Mouse (Mus musculus) ovary, postnatal 14 days (tissue): ENCODE data around the gene Wdr5b.
A peak's percentile ranks its signal among the peaks of the same experiment; 100 is the strongest.

Source experiments
- DNase-seq: peaks from one replicate; pipeline ENCODE4 v3.0.0; 2022; ENCODE audit warnings: low spot score

Wdr5b gene

DNA sequence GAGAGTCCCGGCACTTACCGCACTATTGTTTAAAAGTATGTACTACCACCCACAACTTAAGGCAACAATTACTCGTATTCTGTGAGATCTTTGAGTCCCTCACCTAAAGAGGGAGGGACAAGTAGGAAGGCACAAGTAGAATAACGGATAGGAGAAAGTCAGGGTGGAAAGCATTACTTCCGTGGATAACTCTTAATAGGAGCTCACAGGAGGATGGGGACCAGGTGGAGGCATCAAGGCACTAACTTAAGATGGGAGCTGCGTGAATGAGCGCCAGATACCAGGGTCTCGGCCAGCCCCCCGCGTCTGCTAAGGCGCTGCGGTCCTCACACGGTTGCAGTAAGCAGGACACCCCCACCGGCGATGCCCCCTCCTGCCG lies 30.1 kb downstream of the Wdr5b start:
- no peak for DNase-seq

DNA sequence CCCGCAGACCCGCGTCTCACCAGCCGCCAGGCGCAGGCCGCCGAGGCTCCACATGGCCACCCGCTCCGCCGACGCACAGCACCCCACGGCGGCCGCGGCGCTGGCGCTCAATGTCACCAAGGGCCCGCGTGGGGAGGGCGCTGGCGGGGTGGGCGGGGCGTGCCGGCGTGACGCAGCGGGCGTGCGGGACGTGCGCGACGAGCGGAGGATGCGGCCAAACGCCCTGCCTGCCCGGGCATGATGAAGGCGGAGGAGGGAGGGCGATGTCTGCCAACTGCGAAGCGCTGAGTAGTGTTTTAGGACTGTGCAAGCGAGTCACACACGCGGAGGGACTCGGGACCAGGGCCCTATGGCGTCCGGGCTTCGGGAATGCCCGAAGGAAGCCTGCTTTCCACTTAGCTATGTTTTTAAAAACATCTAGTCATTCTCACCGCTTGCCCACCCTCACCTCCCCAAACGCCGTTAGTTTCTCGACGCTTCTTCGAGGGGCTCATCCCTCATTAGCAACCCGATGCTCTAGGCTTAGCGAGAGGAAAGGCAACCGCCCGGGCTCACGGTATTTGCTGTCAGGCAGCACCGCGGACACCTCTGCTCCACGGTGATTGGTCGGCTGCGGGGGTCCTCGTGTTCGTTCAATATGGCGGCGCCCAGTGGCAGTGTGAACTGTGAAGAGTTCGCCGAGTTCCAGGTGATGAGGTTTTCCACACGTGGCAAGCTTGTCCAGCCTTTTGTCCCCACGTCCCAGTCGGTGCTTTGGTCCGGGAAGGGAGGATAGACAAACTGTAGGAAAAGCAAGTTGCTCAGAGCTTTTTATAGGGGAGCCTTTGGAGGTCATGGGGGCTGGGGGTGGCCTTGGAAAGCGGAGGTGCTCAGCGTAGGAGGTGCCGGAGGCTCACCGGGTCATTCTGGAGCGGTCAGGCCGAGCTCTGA lies 30.7 kb downstream of the Wdr5b start, which contains the start of the genes Fam162a and Ccdc58:
Gene Fam162a (minus strand): TSS at position 145 of the 930 bp plus-strand sequence.
Gene Ccdc58 (plus strand): TSS at position 236 of the 930 bp plus-strand sequence.
- DNase-seq: peak; percentile 90

GRCm38 (mm10) chr16:36072410-36073011 lies 31.5 kb downstream of the Wdr5b start:
- no peak for DNase-seq

DNA sequence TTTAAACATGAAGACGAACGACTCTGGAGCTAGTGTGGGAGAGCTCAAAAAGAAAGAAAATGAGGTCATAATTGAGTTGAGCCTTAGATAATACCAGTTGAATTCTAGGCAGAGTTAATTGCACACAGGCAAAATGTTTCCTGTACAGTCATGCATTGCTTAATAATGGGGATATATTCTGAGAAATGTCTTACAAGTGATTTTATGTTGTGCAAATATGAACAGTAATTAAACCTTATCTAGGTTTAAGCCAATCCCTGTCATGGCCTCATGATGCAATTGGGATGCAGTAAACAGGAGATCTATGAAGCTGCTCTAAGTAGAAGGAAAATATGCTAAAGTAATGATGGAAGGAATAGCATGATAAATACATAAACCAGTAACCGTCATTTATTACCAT lies 33.8 kb downstream of the Wdr5b start:
- DNase-seq: no peak

DNA sequence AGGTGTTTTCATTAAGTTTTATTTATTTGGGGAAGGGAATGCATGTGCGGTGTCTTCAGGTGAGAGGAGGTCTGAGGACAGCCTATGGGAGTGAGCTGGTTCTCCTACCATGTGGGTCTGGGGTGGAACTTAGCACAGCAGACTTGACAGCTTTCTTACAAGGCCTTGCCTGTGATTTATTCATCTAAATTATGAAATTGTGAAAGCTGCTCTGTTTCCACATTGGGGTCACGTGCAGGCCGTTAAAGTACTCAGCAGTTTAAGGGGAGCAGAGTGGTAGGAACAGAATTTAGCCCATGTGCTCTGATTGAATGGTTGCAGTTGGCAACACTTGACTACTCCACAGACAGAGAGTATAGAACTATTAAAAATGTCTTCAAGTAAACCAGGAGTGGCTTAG lies 38.9 kb downstream of the Wdr5b start:
- no peak for DNase-seq

- no peak for DNase-seq
Observed at GRCm38 (mm10) chr16:36087846-36088245, 46.9 kb downstream of the Wdr5b start.

DNA sequence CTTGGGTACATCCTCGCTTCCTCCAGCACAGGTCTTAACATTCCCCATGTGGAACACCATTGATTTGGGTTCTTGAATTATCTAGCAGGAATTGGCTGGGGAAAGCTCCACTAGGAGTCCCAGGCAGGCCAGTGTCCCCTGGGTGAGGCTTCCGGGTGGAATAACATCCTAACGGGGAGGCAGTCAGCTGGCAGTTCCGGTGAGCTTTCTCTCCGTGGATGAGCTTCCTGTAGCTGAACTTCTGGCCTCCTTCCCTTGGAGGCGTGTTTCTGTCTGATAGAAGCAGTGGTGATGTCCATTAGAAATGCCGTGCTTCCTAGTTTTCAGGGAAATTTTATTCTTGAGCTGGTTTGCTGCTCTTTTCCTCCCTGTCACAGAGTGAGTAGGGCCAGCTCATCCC lies 48.1 kb downstream of the Wdr5b start:
- no peak for DNase-seq

GRCm38 (mm10) chr16:36089850-36090616 lies 49.0 kb downstream of the Wdr5b start:
- no peak for DNase-seq

DNA sequence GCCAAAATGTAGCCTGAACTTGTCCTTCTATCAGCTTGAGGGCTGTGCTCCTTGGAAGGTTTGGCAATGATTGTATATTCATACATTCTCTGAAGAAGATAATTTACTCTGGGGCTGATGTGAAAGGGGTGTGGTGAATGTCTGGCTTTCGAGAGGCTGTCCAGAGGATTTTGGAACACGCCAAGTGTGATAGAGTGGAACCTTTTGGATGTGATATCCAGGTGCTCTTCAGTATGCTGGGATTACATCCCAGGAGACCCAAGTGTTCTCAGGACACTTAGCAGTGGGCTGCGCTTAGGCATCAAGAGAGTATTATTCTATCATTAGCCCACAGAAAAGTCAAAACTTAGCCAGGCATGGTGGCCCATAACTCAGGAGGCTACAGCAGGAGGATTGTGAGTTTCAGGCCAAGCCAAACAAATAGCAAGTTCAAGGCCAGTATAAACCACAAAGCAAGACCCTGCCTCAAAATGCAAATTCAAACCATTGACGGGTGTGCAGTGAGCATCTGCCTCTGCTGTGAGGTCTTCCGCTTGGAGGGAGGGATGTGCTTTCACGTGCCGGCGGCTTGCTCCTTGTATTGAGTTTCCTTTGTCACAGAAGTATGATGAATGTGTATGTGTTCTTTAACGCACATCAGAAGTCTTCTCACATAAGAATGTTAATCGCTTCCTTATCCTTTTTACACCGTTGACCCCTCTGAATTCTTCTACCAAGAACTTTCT lies 50.0 kb downstream of the Wdr5b start:
- DNase-seq: no peak
